Comparison of ENCODE assay signal across 8 mouse cellular contexts in genomic region chr7:92741152-92741860, GRCm38 (mm10). TPM values are rescaled to one million over a fixed set of nuclear protein-coding genes. Genes with fewer than 3 reads are reported as not detected.
DNase-seq lines count a peak whose midpoint lies in the region; ATAC-seq lines count a peak whose summit lies in the region.

TSS of gene Rab30 (plus strand) at chr7:92741603.

- H3K27me3 ChIP-seq in hindbrain, embryonic 12.5 days: no peaks in the 10 kb centered on the region

- H3K4me3 ChIP-seq in hindbrain, embryonic 12.5 days: peak within 1 kb of the TSS; percentile 76

- H3K4me2 ChIP-seq in hindbrain, embryonic 12.5 days (replicated peaks): peak within 1 kb of the TSS; percentile 91

- peaks cover 29% of the 10 kb centered on the region for H3K4me1 ChIP-seq in hindbrain, embryonic 12.5 days

- no peaks in the 10 kb centered on the region for H3K9me3 ChIP-seq in hindbrain, embryonic 12.5 days (replicated peaks)

- peak; percentile 98 for DNase-seq in NIH3T3 (ENCODE audit: low read depth)
- peak; percentile 98 for DNase-seq in cerebellum, postnatal 10 days
- peak; percentile 93 to 96 for DNase-seq in frontal cortex, postnatal 10 days (ENCODE audit: low spot score in 2 of 2)
- DNase-seq in layer of hippocampus, postnatal 14 days (ENCODE audit: low spot score in 2 of 2): peak; percentile 87 to 98
- peak; percentile 90 for DNase-seq in lung, postnatal 14 days
- peak; percentile 98 for DNase-seq in retina, adult 2 months (ENCODE audit: low read depth, low spot score)
- DNase-seq in thymus, postnatal 36 days: peak; percentile 82 to 90

- H3K9ac ChIP-seq in hindbrain, embryonic 12.5 days: peak within 1 kb of the TSS; percentile 94

- H3K27ac ChIP-seq in hindbrain, embryonic 12.5 days: peak within 1 kb of the TSS; percentile 97

- WGBS in hindbrain, embryonic 12.5 days: under 1% methylated on average over 38 of the region's 38 CpGs

- 0 out of 2 replicates have a peak, but pooled peaks cover 10% of the 10 kb centered on the region for H3K36me3 ChIP-seq in hindbrain, embryonic 12.5 days

- peak; percentile 100 for ATAC-seq in hindbrain, embryonic 12.5 days (ENCODE audit: low FRiP score)

RNA-seq across cellular contexts. Expression of gene Rab30, which starts in this region (rescaled TPM):
- polyA plus RNA-seq in hindbrain, embryonic 12.5 days (2016; fragmentation: Nextera tagmentation; extraction: Ambion mirVana): 22.2 and 22.6 TPM in 2 replicates
- total RNA-seq in layer of hippocampus, postnatal 14 days (2021): 10 to 100 TPM; 40.1 to 41.2 TPM

Comparison
In these comparisons a context has a peak if more than half of its experiments do, and no peak if none do; other contexts are left out.
1. Peak in every context shown above with its lines: DNase-seq, ATAC-seq, H3K4me3 ChIP-seq and H3K27ac ChIP-seq.